Mouse (Mus musculus) hindbrain, embryonic 13.5 days (tissue): ENCODE measurements around the gene Dnhd1. TPM values are rescaled to one million over a fixed set of nuclear protein-coding genes. Genes with fewer than 3 reads are reported as not detected.

Source experiments
- ATAC-seq: fragments of 200-750 bp; cut with Nextera tagmentation; 2 replicates; pipeline ENCODE4 v1.8.0; 2017; ENCODE audit warnings: moderate TSS enrichment; ENCODE audit not compliant: low FRiP score
- H3K27ac ChIP-seq: fragments of 300-500 bp; sonication (generic); 2 replicates; pipeline ENCODE4 v1.5.1; 2015; ENCODE audit warnings: inconsistent platforms, mild to moderate bottlenecking, moderate library complexity
- H3K27me3 ChIP-seq: fragments of 300-500 bp; sonication (generic); 2 replicates; pipeline ENCODE4 v1.6.1; 2015; ENCODE audit warnings: mild to moderate bottlenecking, inconsistent platforms
- H3K36me3 ChIP-seq: fragments of 300-500 bp; sonication (generic); 2 replicates; pipeline ENCODE4 v1.6.1; 2015; ENCODE audit warnings: mild to moderate bottlenecking, inconsistent platforms
- H3K4me1 ChIP-seq: fragments of 300-500 bp; sonication (generic); replicated peaks from 2 replicates; pipeline ENCODE4 v1.6.1; 2015; ENCODE audit warnings: inconsistent platforms
- H3K4me2 ChIP-seq: fragments of 300-500 bp; sonication (generic); 2 replicates; pipeline ENCODE4 v1.6.1; 2015; ENCODE audit warnings: inconsistent platforms, mild to moderate bottlenecking, moderate library complexity
- H3K4me3 ChIP-seq: fragments of 300-500 bp; sonication (generic); 2 replicates; pipeline ENCODE4 v1.5.1; 2015; ENCODE audit warnings: mild to moderate bottlenecking, inconsistent platforms
- H3K9ac ChIP-seq: fragments of 300-500 bp; sonication (generic); 2 replicates; pipeline ENCODE4 v1.6.1; 2015; ENCODE audit warnings: mild to moderate bottlenecking, inconsistent platforms
- H3K9me3 ChIP-seq: fragments of 300-500 bp; sonication (generic); 2 replicates; pipeline ENCODE4 v1.6.1; 2016; ENCODE audit warnings: inconsistent platforms
- WGBS: fragments of 180-500 bp; shearing (Covaris S2); methylation state at CpG from one replicate; pipeline ENCODE4 v1.1.7; 2015; 5-methylcytosine and 5-hydroxymethylcytosine counted together
- polyA plus RNA-seq: library from polyadenylated mRNA; unstranded; fragments of >200 nt; fragmentation: Nextera tagmentation; extraction: Ambion mirVana; gene quantifications from 2 replicates; pipeline ENCODE4 v1.2.1, GENCODE M21; 2015

Dnhd1 gene
- polyA plus RNA-seq, 1 experiment from 2014 or later, result 1.1 TPM

GRCm38 (mm10) chr7:105628633-105629032, 22.0 kb upstream of the Dnhd1 start:
- ATAC-seq, result peak; percentile 27; the same call in 1 of the 2 replicates
- H3K4me2 ChIP-seq, result no peak overlapping the region
- H3K36me3 ChIP-seq, result peaks cover 21% of the 10 kb centered on the region
- no peak overlapping the region for H3K4me3 ChIP-seq
- H3K4me1 ChIP-seq, result peaks cover 50% of the 10 kb centered on the region
- 22% methylated on average over 3 of the region's 3 CpGs for WGBS
- H3K27ac ChIP-seq, result peak overlapping the region; percentile 76
- no peaks in the 10 kb centered on the region for H3K9me3 ChIP-seq
- no peaks in the 10 kb centered on the region for H3K27me3 ChIP-seq
- 0 out of 2 replicates have a peak overlapping the region, but pooled peaks have one; percentile 9 for H3K9ac ChIP-seq

DNA sequence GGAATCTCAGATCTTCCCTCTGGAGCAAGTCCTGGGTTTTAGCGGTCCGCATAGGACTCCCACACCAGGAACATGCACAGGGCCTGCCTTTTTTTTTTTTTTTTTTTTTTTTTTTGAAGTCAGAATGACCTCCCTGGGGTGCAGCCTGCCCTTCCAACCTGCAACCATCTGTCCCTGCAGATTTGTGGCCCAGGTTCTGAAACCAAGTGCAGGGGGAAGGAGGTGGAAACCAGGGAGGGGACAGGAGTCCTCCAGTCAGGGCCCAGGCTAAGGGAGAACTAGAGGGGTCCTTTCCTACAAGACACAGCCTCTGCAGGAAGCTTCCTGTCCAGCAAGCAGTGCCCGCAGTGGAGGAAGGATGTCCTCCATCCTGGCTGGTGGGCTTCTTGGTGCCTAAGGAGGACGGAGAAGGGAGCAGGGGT, 18.1 kb upstream of the Dnhd1 start:
- WGBS, result 21% methylated on average over 4 of the region's 4 CpGs
- no peaks in the 10 kb centered on the region for H3K9me3 ChIP-seq
- H3K27ac ChIP-seq, result peak overlapping the region; percentile 93
- peaks cover 66% of the 10 kb centered on the region for H3K4me1 ChIP-seq
- peak overlapping the region; percentile 78 for H3K4me2 ChIP-seq
- H3K36me3 ChIP-seq, result peaks cover 20% of the 10 kb centered on the region
- H3K9ac ChIP-seq, result peak overlapping the region; percentile 93
- ATAC-seq, result peak; percentile 17
- H3K27me3 ChIP-seq, result 0 out of 2 replicates have a peak, but pooled peaks cover 4% of the 10 kb centered on the region
- peak overlapping the region; percentile 84 for H3K4me3 ChIP-seq

DNA sequence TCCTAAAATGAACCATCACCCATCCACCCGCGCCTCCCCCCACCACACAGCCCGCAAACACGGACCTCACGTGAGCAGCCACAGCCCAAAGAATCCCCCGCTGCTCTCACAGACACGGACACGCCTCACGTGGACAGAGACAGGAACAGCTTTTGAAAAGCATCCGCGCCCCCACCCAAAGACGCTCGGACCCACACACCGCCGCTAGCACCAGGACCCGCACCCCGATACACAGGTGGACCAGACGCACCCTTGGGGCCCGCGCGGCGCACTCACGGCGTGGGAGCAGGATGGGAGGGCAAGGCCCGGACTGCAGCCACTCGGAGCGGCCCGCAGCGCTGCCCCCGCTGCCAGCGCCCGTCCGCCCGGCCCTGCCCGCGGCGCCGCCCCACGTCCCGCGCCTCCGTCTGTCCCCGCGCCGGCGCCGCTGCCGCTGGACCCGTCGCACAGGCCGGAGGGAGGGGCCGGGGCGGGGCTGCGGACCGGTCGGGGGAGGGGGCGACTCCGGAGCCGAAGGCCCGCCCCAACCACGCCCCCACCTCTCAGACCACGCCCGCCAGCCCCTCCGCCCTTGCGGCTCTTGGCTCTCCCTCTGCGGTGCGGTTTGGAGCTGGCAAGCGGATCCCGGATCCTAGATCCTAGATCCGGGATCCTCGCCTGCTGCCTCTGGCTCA, 17.4 kb upstream of the Dnhd1 start, which contains the start of gene Trim3:
Trim3 (minus strand) TSS at position 445 of the 674 bp plus-strand sequence.
- Histone ChIP-seq H3K9me3 (no peaks in the 10 kb centered on the region), H3K4me1 (peaks cover 65% of the 10 kb centered on the region), H3K36me3 (peaks cover 26% of the 10 kb centered on the region), H3K9ac (peak within 1 kb of the TSS; percentile 93), H3K4me2 (peak within 1 kb of the TSS; percentile 78), H3K27ac (peak within 1 kb of the TSS; percentile 93), H3K4me3 (peak within 1 kb of the TSS; percentile 84), H3K27me3 (0 out of 2 replicates have a peak, but pooled peaks cover 4% of the 10 kb centered on the region)
- WGBS, result under 1% methylated on average over 45 of the region's 71 CpGs
- peak; percentile 87 for ATAC-seq

- peaks cover 26% of the 10 kb centered on the region for H3K36me3 ChIP-seq
- WGBS, result 6% methylated on average over 10 of the region's 10 CpGs
- peak overlapping the region; percentile 84 for H3K4me3 ChIP-seq
- peaks cover 63% of the 10 kb centered on the region for H3K4me1 ChIP-seq
- peak overlapping the region; percentile 93 for H3K27ac ChIP-seq
- H3K27me3 ChIP-seq, result 0 out of 2 replicates have a peak, but pooled peaks cover 4% of the 10 kb centered on the region
- peak overlapping the region; percentile 93 for H3K9ac ChIP-seq
- ATAC-seq, result no peak
- peak overlapping the region; percentile 78 for H3K4me2 ChIP-seq
- H3K9me3 ChIP-seq, result no peaks in the 10 kb centered on the region
Measured at GRCm38 (mm10) chr7:105633801-105634135, 16.9 kb upstream of the Dnhd1 start.

- peak overlapping the region; percentile 78 for H3K4me2 ChIP-seq
- peak overlapping the region; percentile 93 for H3K27ac ChIP-seq
- WGBS, result 52% methylated on average over 9 of the region's 9 CpGs
- peak overlapping the region; percentile 84; the same call in 1 of the 2 replicates for H3K4me3 ChIP-seq
- peaks cover 63% of the 10 kb centered on the region for H3K4me1 ChIP-seq
- peaks cover 26% of the 10 kb centered on the region for H3K36me3 ChIP-seq
- H3K27me3 ChIP-seq, result 0 out of 2 replicates have a peak, but pooled peaks cover 4% of the 10 kb centered on the region
- ATAC-seq, result no peak
- peak overlapping the region; percentile 40 for H3K9ac ChIP-seq
- H3K9me3 ChIP-seq, result no peaks in the 10 kb centered on the region
Measured at GRCm38 (mm10) chr7:105634272-105634920, 16.2 kb upstream of the Dnhd1 start.

- Histone ChIP-seq H3K9ac (no peak overlapping the region), H3K4me2 (no peak overlapping the region), H3K36me3 (peaks cover 26% of the 10 kb centered on the region), H3K27ac (peak overlapping the region; percentile 93), H3K4me1 (peaks cover 57% of the 10 kb centered on the region), H3K27me3 (0 out of 2 replicates have a peak, but pooled peaks cover 4% of the 10 kb centered on the region), H3K9me3 (no peaks in the 10 kb centered on the region), H3K4me3 (no peak overlapping the region)
- 87% methylated on average over 2 of the region's 2 CpGs for WGBS
- no peak for ATAC-seq
Measured at GRCm38 (mm10) chr7:105635726-105636125, 14.9 kb upstream of the Dnhd1 start.

GRCm38 (mm10) chr7:105638776-105639175, 11.9 kb upstream of the Dnhd1 start:
- peaks cover 32% of the 10 kb centered on the region for H3K36me3 ChIP-seq
- H3K9me3 ChIP-seq, result no peaks in the 10 kb centered on the region
- ATAC-seq, result no peak
- no peak overlapping the region for H3K4me2 ChIP-seq
- H3K4me1 ChIP-seq, result peaks cover 50% of the 10 kb centered on the region
- H3K4me3 ChIP-seq, result no peak overlapping the region
- no peak overlapping the region for H3K9ac ChIP-seq
- H3K27me3 ChIP-seq, result 0 out of 2 replicates have a peak, but pooled peaks cover 4% of the 10 kb centered on the region
- H3K27ac ChIP-seq, result no peak overlapping the region
- WGBS, result 94% methylated on average over 6 of the region's 6 CpGs

DNA sequence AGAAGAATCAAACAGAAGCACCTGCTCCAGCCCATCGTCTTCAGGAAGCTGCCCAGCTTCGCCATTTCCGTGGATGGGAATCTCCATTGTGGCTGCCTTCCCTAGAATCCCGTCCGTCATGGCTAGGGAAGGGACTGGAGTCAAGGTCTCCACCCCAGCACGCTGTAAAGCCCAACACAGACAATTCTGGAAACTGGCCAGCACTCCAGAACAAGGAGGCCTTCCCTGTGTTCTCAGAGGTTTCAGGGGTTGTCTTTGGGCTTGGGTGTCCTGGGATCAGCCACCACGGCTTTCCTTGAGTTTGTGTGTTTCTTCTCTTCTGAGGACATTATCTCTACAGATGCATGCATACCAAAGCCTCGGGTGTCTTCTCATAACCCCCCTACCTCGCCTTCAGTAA, 11.3 kb upstream of the Dnhd1 start:
- 0 out of 2 replicates have a peak, but pooled peaks cover 4% of the 10 kb centered on the region for H3K27me3 ChIP-seq
- peak overlapping the region; percentile 68 for H3K4me3 ChIP-seq
- peaks cover 37% of the 10 kb centered on the region for H3K36me3 ChIP-seq
- H3K27ac ChIP-seq, result no peak overlapping the region
- peak overlapping the region; percentile 95 for H3K4me2 ChIP-seq
- H3K9me3 ChIP-seq, result no peaks in the 10 kb centered on the region
- ATAC-seq, result no peak
- peak overlapping the region; percentile 88 for H3K9ac ChIP-seq
- H3K4me1 ChIP-seq, result peaks cover 45% of the 10 kb centered on the region
- WGBS, result 75% methylated on average over 9 of the region's 9 CpGs

GRCm38 (mm10) chr7:105639756-105640155, 10.9 kb upstream of the Dnhd1 start, which contains the start of gene Timm10b:
Timm10b (plus strand) TSS chr7:105640056.
- H3K9ac ChIP-seq, result peak within 1 kb of the TSS; percentile 88
- ATAC-seq, result no peak
- H3K4me2 ChIP-seq, result peak within 1 kb of the TSS; percentile 95
- H3K9me3 ChIP-seq, result no peaks in the 10 kb centered on the region
- 2% methylated on average over 2 of the region's 2 CpGs for WGBS
- H3K36me3 ChIP-seq, result peaks cover 38% of the 10 kb centered on the region
- H3K4me1 ChIP-seq, result peaks cover 41% of the 10 kb centered on the region
- H3K4me3 ChIP-seq, result peak within 1 kb of the TSS; percentile 68
- H3K27ac ChIP-seq, result peak within 1 kb of the TSS; percentile 90
- 0 out of 2 replicates have a peak, but pooled peaks cover 4% of the 10 kb centered on the region for H3K27me3 ChIP-seq

GRCm38 (mm10) chr7:105640233-105640893, 10.3 kb upstream of the Dnhd1 start, which contains the start of the genes Arfip2 and Gm45799:
Arfip2 (minus strand) TSS chr7:105640416.
Gm45799 (plus strand) TSS chr7:105640552.
- Histone ChIP-seq H3K9ac (peak within 1 kb of the TSS; percentile 88), H3K4me1 (peaks cover 37% of the 10 kb centered on the region), H3K9me3 (no peaks in the 10 kb centered on the region), H3K36me3 (peaks cover 42% of the 10 kb centered on the region), H3K4me2 (peak within 1 kb of the TSS; percentile 95), H3K27ac (peak within 1 kb of the TSS; percentile 90), H3K27me3 (0 out of 2 replicates have a peak, but pooled peaks cover 4% of the 10 kb centered on the region), H3K4me3 (peak within 1 kb of the TSS; percentile 68)
- under 1% methylated on average over 45 of the region's 45 CpGs for WGBS
- peak; percentile 96 for ATAC-seq

DNA sequence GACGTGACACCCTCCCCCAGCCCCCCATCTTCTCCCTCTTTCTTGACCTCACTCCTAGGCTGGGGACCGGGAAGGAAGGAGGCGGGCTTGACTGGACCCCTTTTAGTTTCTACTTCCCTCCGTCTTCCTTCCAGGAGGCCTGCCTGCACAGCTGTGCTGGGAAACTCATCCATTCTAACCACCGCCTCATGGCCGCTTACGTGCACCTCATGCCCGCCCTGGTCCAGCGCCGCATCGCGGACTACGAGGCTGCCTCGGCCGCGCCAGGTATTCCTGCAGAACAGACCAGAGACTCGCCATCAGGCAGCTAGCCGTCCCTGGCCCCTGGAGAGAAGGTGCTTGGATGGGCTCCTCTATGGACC, 9.8 kb upstream of the Dnhd1 start:
- peaks cover 39% of the 10 kb centered on the region for H3K36me3 ChIP-seq
- 0 out of 2 replicates have a peak, but pooled peaks cover 3% of the 10 kb centered on the region for H3K27me3 ChIP-seq
- ATAC-seq, result no peak; the same call in 1 of the 2 replicates
- H3K4me1 ChIP-seq, result peaks cover 32% of the 10 kb centered on the region
- WGBS, result under 1% methylated on average over 18 of the region's 18 CpGs
- peak overlapping the region; percentile 88 for H3K9ac ChIP-seq
- peak overlapping the region; percentile 68 for H3K4me3 ChIP-seq
- no peaks in the 10 kb centered on the region for H3K9me3 ChIP-seq
- H3K27ac ChIP-seq, result peak overlapping the region; percentile 90
- peak overlapping the region; percentile 94 for H3K4me2 ChIP-seq

DNA sequence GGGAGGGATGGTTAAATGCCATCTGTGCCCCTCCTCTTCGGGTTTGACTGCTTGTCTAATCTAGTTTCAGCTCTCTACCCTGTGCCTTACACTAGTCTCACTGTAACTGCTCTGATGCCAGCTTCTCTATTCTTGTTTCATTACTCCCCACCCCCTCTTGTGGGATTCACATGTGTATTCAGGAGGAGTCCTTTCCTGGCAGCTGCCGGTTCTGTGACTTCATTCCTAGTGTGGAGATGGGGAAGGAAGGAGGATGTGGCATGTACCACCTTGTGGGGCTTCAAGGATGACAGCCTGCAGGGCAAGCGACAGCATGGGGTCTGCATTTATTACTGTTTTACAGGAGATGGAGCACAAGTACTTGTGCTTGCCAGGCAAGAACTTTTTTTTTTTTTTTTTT, 8.7 kb upstream of the Dnhd1 start:
- Histone ChIP-seq H3K4me1 (peaks cover 29% of the 10 kb centered on the region), H3K4me3 (peak overlapping the region; percentile 68; the same call in 1 of the 2 replicates)
- no peak for ATAC-seq

More for the DNA sequence above, 8.7 kb upstream of the Dnhd1 start:
- Histone ChIP-seq H3K4me2 (peak overlapping the region; percentile 94), H3K27ac (no peak overlapping the region), H3K27me3 (no peaks in the 10 kb centered on the region), H3K9ac (peak overlapping the region; percentile 88), H3K36me3 (peaks cover 29% of the 10 kb centered on the region), H3K9me3 (no peaks in the 10 kb centered on the region)
- WGBS, result 83% methylated on average over 3 of the region's 3 CpGs
